Mouse (Mus musculus): ENCODE measurements around the gene Mrvi1.

Mrvi1 gene

GRCm38 (mm10) chr7:110977699-110978392 is 4.4 kb downstream of the Mrvi1 start:
- no peak for DNase-seq

GRCm38 (mm10) chr7:110973450-110973849 is 8.8 kb downstream of the Mrvi1 start:
- no peak for DNase-seq

GRCm38 (mm10) chr7:110972796-110973195 is 9.5 kb downstream of the Mrvi1 start:
- no peak for DNase-seq

GRCm38 (mm10) chr7:110967373-110967772 is 14.9 kb downstream of the Mrvi1 start:
- no peak for DNase-seq

- DNase-seq: no peak
Measured at GRCm38 (mm10) chr7:110966853-110967252, 15.4 kb downstream of the Mrvi1 start.

GRCm38 (mm10) chr7:110965387-110965786 is 16.9 kb downstream of the Mrvi1 start:
- DNase-seq: no peak

GRCm38 (mm10) chr7:110963655-110963997 is 18.6 kb downstream of the Mrvi1 start:
- DNase-seq: no peak

GRCm38 (mm10) chr7:110962943-110963654 is 19.2 kb downstream of the Mrvi1 start:
- no peak for DNase-seq

GRCm38 (mm10) chr7:110962497-110962896 is 19.8 kb downstream of the Mrvi1 start:
- no peak for DNase-seq

GRCm38 (mm10) chr7:110956422-110957170 is 25.7 kb downstream of the Mrvi1 start:
- DNase-seq: no peak

- DNase-seq: no peak
Measured at GRCm38 (mm10) chr7:110955576-110955975, 26.7 kb downstream of the Mrvi1 start.

- no peak for DNase-seq
Measured at GRCm38 (mm10) chr7:110954072-110954858, 28.0 kb downstream of the Mrvi1 start.

GRCm38 (mm10) chr7:110953210-110953609 is 29.1 kb downstream of the Mrvi1 start:
- no peak for DNase-seq

GRCm38 (mm10) chr7:110950621-110950925 is 31.7 kb downstream of the Mrvi1 start:
- DNase-seq: no peak

GRCm38 (mm10) chr7:110949785-110950620 is 32.3 kb downstream of the Mrvi1 start:
- DNase-seq: no peak

GRCm38 (mm10) chr7:110948579-110948978 is 33.7 kb downstream of the Mrvi1 start:
- no peak for DNase-seq

- DNase-seq: no peak
Measured at GRCm38 (mm10) chr7:110947616-110948015, 34.6 kb downstream of the Mrvi1 start.

GRCm38 (mm10) chr7:110946731-110947130 is 35.5 kb downstream of the Mrvi1 start:
- DNase-seq: no peak

- DNase-seq: no peak
Measured at GRCm38 (mm10) chr7:110944321-110944720, 37.9 kb downstream of the Mrvi1 start.

- DNase-seq: no peak
Measured at GRCm38 (mm10) chr7:110941701-110942530, 40.3 kb downstream of the Mrvi1 start.

GRCm38 (mm10) chr7:110941116-110941521 is 41.1 kb downstream of the Mrvi1 start:
- DNase-seq: no peak

All from right cerebral cortex, postnatal 14 days (tissue).